In the genomic region with DNA sequence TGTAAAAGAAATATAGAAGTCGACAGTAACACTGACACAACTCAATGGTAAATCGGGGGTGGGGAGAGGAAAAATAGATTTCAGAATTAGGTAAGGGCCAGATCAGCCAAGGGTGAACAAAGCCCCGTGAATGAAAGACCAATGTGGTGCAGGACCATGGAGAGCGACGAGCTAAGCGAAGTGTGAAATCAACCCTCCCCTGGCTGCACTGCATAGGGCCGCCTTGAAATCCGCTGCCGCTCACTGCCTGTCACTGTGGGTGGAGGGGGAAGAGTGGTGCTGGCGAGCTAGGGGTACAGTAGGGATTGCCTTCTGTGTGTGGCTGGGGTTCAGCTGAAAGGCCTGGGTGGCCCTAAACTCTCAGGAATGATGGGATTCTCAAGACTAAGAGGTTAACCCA, we compare ENCODE assay signal across 9 mouse cellular contexts.
A peak's percentile ranks its signal among the peaks of the same experiment; 100 is the strongest.
DNase-seq lines count a peak whose midpoint lies in the region; ATAC-seq and TF ChIP-seq lines count a peak whose summit lies in the region.
"Had no signal": no experiment of that assay in that cellular context is flagged by ENCODE, and none has a peak within 500 bp of the region (broad histone marks: within the 10 kb centered on the region; RNA-seq: fewer than 3 reads in every experiment).

No protein-coding gene starts in this region.

- no peak for ATAC-seq in intestine, embryonic 14.5 days (replicated peaks; ENCODE audit: low FRiP score, low TSS enrichment, low read depth)
- no peak for ATAC-seq in intestine, embryonic 16.5 days
- ATAC-seq in forebrain, embryonic 11.5 days (replicated peaks; ENCODE audit: low FRiP score) = no peak
- ATAC-seq in midbrain, postnatal 0 days (ENCODE audit: low FRiP score) = peak; percentile 34; the same call in 1 of the 2 replicates
- no peak for ATAC-seq in erythroid progenitor cell, adult 5-6 weeks (replicated peaks; ENCODE audit: low FRiP score, poor library complexity, severe bottlenecking)
- ATAC-seq: Patski had no signal

- H3K4me1 ChIP-seq in intestine, embryonic 14.5 days (replicated peaks; ENCODE audit: control insufficient read depth, insufficient read depth, low read length) = no peaks in the 10 kb centered on the region
- H3K4me1 ChIP-seq in intestine, embryonic 16.5 days (ENCODE audit: control insufficient read depth, insufficient read depth, low read length) = no peaks in the 10 kb centered on the region
- H3K4me1 ChIP-seq in forebrain, embryonic 11.5 days (replicated peaks; ENCODE audit: control insufficient read depth, insufficient read depth, low read length) = no peaks in the 10 kb centered on the region
- H3K4me1 ChIP-seq in midbrain, postnatal 0 days (ENCODE audit: insufficient read depth, low read length) = no peaks in the 10 kb centered on the region

- H3K27me3 ChIP-seq in intestine, embryonic 14.5 days (replicated peaks; ENCODE audit: control insufficient read depth, insufficient read depth, low read length) = no peaks in the 10 kb centered on the region
- H3K27me3 ChIP-seq in intestine, embryonic 16.5 days (replicated peaks; ENCODE audit: control insufficient read depth, insufficient read depth, low read length) = no peaks in the 10 kb centered on the region
- no peaks in the 10 kb centered on the region for H3K27me3 ChIP-seq in forebrain, embryonic 11.5 days (ENCODE audit: control insufficient read depth, insufficient read depth, low read length)
- H3K27me3 ChIP-seq in midbrain, postnatal 0 days (ENCODE audit: insufficient read depth, low read length) = no peaks in the 10 kb centered on the region
- H3K27me3 ChIP-seq: Patski had no signal

- H3K36me3 ChIP-seq in intestine, embryonic 14.5 days (ENCODE audit: control insufficient read depth, insufficient read depth, low read length) = no peaks in the 10 kb centered on the region
- H3K36me3 ChIP-seq in intestine, embryonic 16.5 days (ENCODE audit: control insufficient read depth, insufficient read depth, low read length) = no peaks in the 10 kb centered on the region
- no peaks in the 10 kb centered on the region for H3K36me3 ChIP-seq in forebrain, embryonic 11.5 days (ENCODE audit: control insufficient read depth, insufficient read depth, low read length)
- no peaks in the 10 kb centered on the region for H3K36me3 ChIP-seq in midbrain, postnatal 0 days (ENCODE audit: insufficient read depth, low read length)

- TF ChIP-seq CTCF in midbrain, postnatal 0 days (IDR thresholded peaks at IDR 0.05) = no peak

- peak; percentile 88 for DNase-seq in intestine, embryonic 14.5 days (ENCODE audit: low spot score)
- DNase-seq in WW6 (ENCODE audit: low read depth, low spot score) = peak; percentile 22
- peak; percentile 83 for DNase-seq in forebrain, embryonic 11.5 days (ENCODE audit: low spot score)
- peak; percentile 18 for DNase-seq in kidney, adult 9 months
- DNase-seq in midbrain, postnatal 0 days (ENCODE audit: low spot score) = peak; percentile 46
- DNase-seq in cerebellum, adult 9-11 months = no peak

- no peak overlapping the region for H3K4me2 ChIP-seq in intestine, embryonic 14.5 days (ENCODE audit: low read length)
- no peak overlapping the region for H3K4me2 ChIP-seq in intestine, embryonic 16.5 days (ENCODE audit: low read depth, low read length)
- no peak overlapping the region for H3K4me2 ChIP-seq in forebrain, embryonic 11.5 days (ENCODE audit: low read depth, low read length, severe bottlenecking)
- H3K4me2 ChIP-seq in midbrain, postnatal 0 days (ENCODE audit: low read depth, low read length, poor library complexity, severe bottlenecking) = no peak overlapping the region

- no peak overlapping the region for H3K4me3 ChIP-seq in intestine, embryonic 14.5 days (ENCODE audit: low read depth, low read length)
- H3K4me3 ChIP-seq in intestine, embryonic 16.5 days (ENCODE audit: low read length) = no peak overlapping the region
- H3K4me3 ChIP-seq in forebrain, embryonic 11.5 days (ENCODE audit: low read depth, low read length) = no peak overlapping the region
- H3K4me3 ChIP-seq in midbrain, postnatal 0 days (ENCODE audit: low read depth, low read length) = no peak overlapping the region

- H3K9me3 ChIP-seq in intestine, embryonic 14.5 days (ENCODE audit: control insufficient read depth, low read length) = no peaks in the 10 kb centered on the region
- H3K9me3 ChIP-seq in intestine, embryonic 16.5 days (ENCODE audit: control insufficient read depth, low read length) = no peaks in the 10 kb centered on the region
- no peaks in the 10 kb centered on the region for H3K9me3 ChIP-seq in forebrain, embryonic 11.5 days (ENCODE audit: control insufficient read depth, low read length)
- H3K9me3 ChIP-seq in midbrain, postnatal 0 days (ENCODE audit: low read length) = no peaks in the 10 kb centered on the region

- WGBS in intestine, embryonic 14.5 days = 10% methylated on average over 10 of the region's 10 CpGs
- WGBS in intestine, embryonic 16.5 days = 9% methylated on average over 10 of the region's 10 CpGs
- WGBS in forebrain, embryonic 11.5 days = 6% methylated on average over 10 of the region's 10 CpGs
- 28% methylated on average over 10 of the region's 10 CpGs for WGBS in midbrain, postnatal 0 days

- H3K9ac ChIP-seq in intestine, embryonic 14.5 days (ENCODE audit: low read length) = no peak overlapping the region
- H3K9ac ChIP-seq in intestine, embryonic 16.5 days (ENCODE audit: low read depth, low read length) = no peak overlapping the region
- H3K9ac ChIP-seq in forebrain, embryonic 11.5 days (ENCODE audit: low read length) = no peak overlapping the region
- no peak overlapping the region for H3K9ac ChIP-seq in midbrain, postnatal 0 days (replicated peaks; ENCODE audit: low read length, poor library complexity, severe bottlenecking)

- no peak overlapping the region for H3K27ac ChIP-seq in intestine, embryonic 14.5 days (ENCODE audit: low read depth)
- H3K27ac ChIP-seq in intestine, embryonic 16.5 days (ENCODE audit: low read length) = no peak overlapping the region
- no peak overlapping the region for H3K27ac ChIP-seq in forebrain, embryonic 11.5 days (ENCODE audit: low read depth, low read length)
- no peak overlapping the region for H3K27ac ChIP-seq in midbrain, postnatal 0 days (ENCODE audit: low read depth, low read length)
